Mouse (Mus musculus) midbrain, postnatal 0 days (tissue): ENCODE results near the gene Arrdc4. TPM values are rescaled to one million over a fixed set of nuclear protein-coding genes. Genes with fewer than 3 reads are reported as not detected.
A peak's percentile ranks its signal among the peaks of the same experiment; 100 is the strongest.

Experiments
- ATAC-seq: fragments of 200-750 bp; cut with Nextera tagmentation; 2 replicates; pipeline ENCODE4 v1.8.0; 2017; ENCODE audit warnings: moderate number of reproducible peaks, mild to moderate bottlenecking, moderate TSS enrichment, moderate library complexity; ENCODE audit not compliant: low FRiP score
- DNase-seq: peaks from one replicate; pipeline ENCODE4 v3.0.0-alpha.2; 2015; ENCODE audit warnings: low spot score
- H3K27ac ChIP-seq: fragments of 300-500 bp; sonication (generic); 2 replicates; pipeline ENCODE4 v1.5.1; 2014; ENCODE audit warnings: low read depth, mild to moderate bottlenecking, low read length, mixed read lengths
- H3K27me3 ChIP-seq: fragments of 300-500 bp; sonication (generic); 2 replicates; pipeline ENCODE4 v1.6.1; 2014; ENCODE audit warnings: low read length, control low read depth, mixed read lengths; ENCODE audit not compliant: insufficient read depth
- H3K36me3 ChIP-seq: fragments of 300-500 bp; sonication (generic); 2 replicates; pipeline ENCODE4 v1.6.1; 2014; ENCODE audit warnings: low read length, control low read depth, mixed read lengths; ENCODE audit not compliant: insufficient read depth
- H3K4me1 ChIP-seq: fragments of 300-500 bp; sonication (generic); 2 replicates; pipeline ENCODE4 v1.6.1; 2014; ENCODE audit warnings: mild to moderate bottlenecking, control low read depth, antibody characterized with exemption, low read length, mixed read lengths; ENCODE audit not compliant: insufficient read depth
- H3K4me2 ChIP-seq: fragments of 300-500 bp; sonication (generic); 2 replicates; pipeline ENCODE4 v1.6.1; 2014; ENCODE audit warnings: low read depth, mild to moderate bottlenecking, low read length, mixed read lengths; ENCODE audit not compliant: poor library complexity, severe bottlenecking
- H3K4me3 ChIP-seq: fragments of 300-500 bp; sonication (generic); 2 replicates; pipeline ENCODE4 v1.5.1; 2014; ENCODE audit warnings: low read depth, mild to moderate bottlenecking, low read length, moderate library complexity
- H3K9ac ChIP-seq: fragments of 300-500 bp; sonication (generic); replicated peaks from 2 replicates; pipeline ENCODE4 v1.6.1; 2014; ENCODE audit warnings: mild to moderate bottlenecking, low read length, moderate library complexity, mixed read lengths; ENCODE audit not compliant: poor library complexity, severe bottlenecking
- H3K9me3 ChIP-seq: fragments of 300-500 bp; sonication (generic); 2 replicates; pipeline ENCODE4 v1.6.1; 2016; ENCODE audit warnings: low read length, control low read depth
- CTCF ChIP-seq: IDR thresholded peaks from 2 replicates; pipeline ENCODE4 v1.5.1; 2016; ENCODE audit warnings: antibody characterized with exemption, mild to moderate bottlenecking
- WGBS: fragments of 180-500 bp; shearing (Covaris S2); extraction: QIAGEN DNeasy Blood & Tissue Kit; methylation state at CpG from one replicate; pipeline ENCODE4 v1.1.7; 2014; 5-methylcytosine and 5-hydroxymethylcytosine counted together
- polyA plus RNA-seq: library from polyadenylated mRNA; unstranded; fragments of >200 nt; fragmentation: Nextera tagmentation; extraction: Ambion mirVana; gene quantifications from 2 replicates; pipeline ENCODE4 v1.2.1, GENCODE M21; 2015
- total RNA-seq: library from RNA; depleted of rRNA; stranded (reverse); fragments of >200 nt; gene quantifications from 2 replicates; pipeline ENCODE4 v1.2.3, GENCODE M21; 2014

Gene Arrdc4
- total and polyA plus RNA-seq, 2 experiments from 2014 or later, result 54.3 to 57.2 TPM

- no peak for TF ChIP-seq CTCF
- no peak for ATAC-seq
Observed at GRCm38 (mm10) chr7:68691454-68691853, 57.6 kb downstream of the Arrdc4 start.

GRCm38 (mm10) chr7:68687140-68687611 lies 61.9 kb downstream of the Arrdc4 start:
- H3K4me3 ChIP-seq, result no peak overlapping the region
- H3K27me3 ChIP-seq, result no peaks in the 10 kb centered on the region
- H3K9me3 ChIP-seq, result no peaks in the 10 kb centered on the region
- no peak overlapping the region for H3K27ac ChIP-seq
- ATAC-seq (no peak), DNase-seq (peak; percentile 27)
- no peaks in the 10 kb centered on the region for H3K36me3 ChIP-seq
- H3K4me2 ChIP-seq, result no peak overlapping the region
- 36% methylated on average over 4 of the region's 4 CpGs for WGBS
- no peak for TF ChIP-seq CTCF
- H3K4me1 ChIP-seq, result 0 out of 2 replicates have a peak, but pooled peaks cover 2% of the 10 kb centered on the region
- no peak overlapping the region for H3K9ac ChIP-seq

More at GRCm38 (mm10) chr7:68691454-68691853, 57.6 kb downstream of the Arrdc4 start:
- DNase-seq, result no peak
- no peaks in the 10 kb centered on the region for H3K36me3 ChIP-seq
- no peaks in the 10 kb centered on the region for H3K9me3 ChIP-seq
- no peak overlapping the region for H3K9ac ChIP-seq
- WGBS, result 92% methylated on average over 1 of the region's 1 CpGs
- H3K27ac ChIP-seq, result no peak overlapping the region
- 0 out of 2 replicates have a peak, but pooled peaks cover 2% of the 10 kb centered on the region for H3K4me1 ChIP-seq
- no peak overlapping the region for H3K4me3 ChIP-seq
- H3K27me3 ChIP-seq, result no peaks in the 10 kb centered on the region
- no peak overlapping the region for H3K4me2 ChIP-seq
